Mouse (Mus musculus) intestine, embryonic 15.5 days (tissue): Measurements from ENCODE around the gene Dld. TPM values are rescaled to one million over a fixed set of nuclear protein-coding genes. Genes with fewer than 3 reads are reported as not detected.

ENCODE experiments used
- ATAC-seq: fragments of 200-750 bp; cut with Nextera tagmentation; 2 replicates; pipeline ENCODE4 v1.8.0; 2017; ENCODE audit warnings: moderate TSS enrichment, moderate library complexity
- H3K27ac ChIP-seq: fragments of 300-500 bp; sonication (generic); 2 replicates; pipeline ENCODE4 v1.5.1; 2015; ENCODE audit warnings: mild to moderate bottlenecking, inconsistent platforms
- H3K27me3 ChIP-seq: fragments of 300-500 bp; sonication (generic); replicated peaks from 2 replicates; pipeline ENCODE4 v1.6.1; 2015; ENCODE audit warnings: inconsistent platforms
- H3K36me3 ChIP-seq: fragments of 300-500 bp; sonication (generic); 2 replicates; pipeline ENCODE4 v1.6.1; 2015; ENCODE audit warnings: inconsistent platforms
- H3K4me1 ChIP-seq: fragments of 300-500 bp; sonication (generic); replicated peaks from 2 replicates; pipeline ENCODE4 v1.6.1; 2015; ENCODE audit warnings: inconsistent platforms
- H3K4me2 ChIP-seq: fragments of 300-500 bp; sonication (generic); replicated peaks from 2 replicates; pipeline ENCODE4 v1.6.1; 2015; ENCODE audit warnings: mild to moderate bottlenecking, inconsistent platforms
- H3K4me3 ChIP-seq: fragments of 300-500 bp; sonication (generic); replicated peaks from 2 replicates; pipeline ENCODE4 v1.5.1; 2015; ENCODE audit warnings: inconsistent platforms
- H3K9ac ChIP-seq: fragments of 300-500 bp; sonication (generic); 2 replicates; pipeline ENCODE4 v1.6.1; 2015; ENCODE audit warnings: inconsistent platforms
- H3K9me3 ChIP-seq: fragments of 300-500 bp; sonication (generic); 2 replicates; pipeline ENCODE4 v1.6.1; 2016; ENCODE audit warnings: inconsistent platforms
- WGBS: fragments of 180-500 bp; shearing (Covaris S2); methylation state at CpG from one replicate; pipeline ENCODE4 v1.1.7; 2015; 5-methylcytosine and 5-hydroxymethylcytosine counted together
- polyA plus RNA-seq: library from polyadenylated mRNA; unstranded; fragments of >200 nt; fragmentation: Nextera tagmentation; extraction: Ambion mirVana; gene quantifications from 2 replicates; pipeline ENCODE4 v1.2.1, GENCODE M21; 2015

Dld gene
- polyA plus RNA-seq, 1 experiment from 2014 or later: 171 TPM

DNA sequence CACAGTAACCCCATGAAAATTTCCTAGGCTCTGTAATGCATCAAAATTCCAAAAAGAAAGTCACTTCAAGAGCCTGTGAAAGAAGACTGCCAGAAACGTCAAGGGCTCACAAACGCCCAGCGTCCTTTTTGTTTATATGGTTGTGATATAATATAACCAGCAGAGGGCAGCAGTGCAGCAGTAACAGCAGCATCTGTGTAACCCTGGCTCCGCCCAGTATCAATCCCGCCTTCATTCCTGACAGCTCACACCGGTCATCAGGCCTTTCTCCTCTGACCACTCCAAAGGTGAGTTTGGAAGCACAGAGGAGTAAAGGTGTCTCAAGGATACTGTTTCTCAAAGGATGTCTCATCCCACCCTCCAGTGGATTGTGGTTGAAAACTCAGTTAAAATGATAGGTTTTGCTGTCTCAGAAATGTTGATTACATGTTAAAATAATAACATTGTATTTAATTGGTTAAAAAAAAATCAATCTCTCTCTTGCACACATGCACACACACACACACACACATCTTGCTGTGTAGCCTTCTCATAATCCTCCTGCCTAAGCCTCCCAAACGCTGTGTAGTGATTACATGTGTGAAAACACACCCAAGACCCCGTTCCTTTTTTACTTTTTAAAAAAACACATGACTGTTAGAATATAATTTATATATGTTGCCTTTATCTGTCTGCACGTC is 23.5 kb upstream of the Dld start:
- H3K9ac ChIP-seq: no peak overlapping the region
- no peak overlapping the region for H3K4me3 ChIP-seq
- H3K27me3 ChIP-seq: no peaks in the 10 kb centered on the region
- WGBS: 39% methylated on average over 9 of the region's 9 CpGs
- peak; percentile 75 for ATAC-seq
- no peaks in the 10 kb centered on the region for H3K9me3 ChIP-seq
- H3K27ac ChIP-seq: no peak overlapping the region
- 0 out of 2 replicates have a peak overlapping the region, but pooled peaks have one; percentile 22 for H3K4me2 ChIP-seq
- H3K4me1 ChIP-seq: no peaks in the 10 kb centered on the region
- no peaks in the 10 kb centered on the region for H3K36me3 ChIP-seq

DNA sequence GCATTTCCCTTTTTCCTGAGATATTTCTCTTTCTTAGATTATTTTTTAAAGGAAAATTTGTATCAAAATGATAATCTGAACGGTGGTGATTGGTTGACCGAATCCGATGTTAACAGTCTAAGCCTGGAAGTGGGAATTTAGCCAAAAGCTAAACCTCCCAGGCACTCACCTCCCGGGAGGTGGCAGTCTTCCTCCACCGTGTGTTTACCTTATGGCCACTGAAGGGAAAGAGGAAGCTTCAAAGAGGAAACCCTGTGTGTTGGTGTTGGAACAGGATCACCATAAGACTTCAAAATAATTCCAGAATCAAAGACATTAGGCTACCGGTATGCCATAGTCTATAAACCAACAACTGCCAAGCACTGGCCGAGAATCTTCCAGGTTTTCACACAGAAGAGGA is 18.4 kb upstream of the Dld start:
- Histone ChIP-seq H3K9me3 (no peaks in the 10 kb centered on the region), H3K4me1 (no peaks in the 10 kb centered on the region), H3K27me3 (no peaks in the 10 kb centered on the region), H3K4me2 (no peak overlapping the region), H3K36me3 (no peaks in the 10 kb centered on the region), H3K4me3 (no peak overlapping the region), H3K9ac (no peak overlapping the region), H3K27ac (no peak overlapping the region)
- 76% methylated on average over 7 of the region's 7 CpGs for WGBS
- no peak for ATAC-seq

DNA sequence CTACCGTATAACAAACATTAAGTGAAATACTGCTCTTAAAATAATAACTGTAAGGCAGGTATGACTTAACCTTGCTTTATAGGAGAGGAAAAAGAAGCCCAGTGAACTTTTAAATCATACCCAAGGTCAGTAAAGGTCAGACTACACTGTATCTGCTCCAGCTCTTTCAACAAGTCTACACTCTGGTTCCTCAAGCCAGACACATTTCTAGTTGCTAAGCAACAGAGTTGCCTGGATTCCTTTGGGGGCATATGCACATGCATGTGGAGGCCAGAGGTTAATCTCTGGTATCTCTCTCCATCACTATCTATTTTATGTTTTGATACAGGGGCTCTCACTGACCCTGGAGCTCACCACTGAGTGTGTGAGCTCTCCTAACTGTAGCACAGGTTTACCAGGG is 17.9 kb upstream of the Dld start:
- no peaks in the 10 kb centered on the region for H3K4me1 ChIP-seq
- no peaks in the 10 kb centered on the region for H3K27me3 ChIP-seq
- no peak for ATAC-seq
- no peak overlapping the region for H3K4me2 ChIP-seq
- 77% methylated on average over 1 of the region's 1 CpGs for WGBS
- no peaks in the 10 kb centered on the region for H3K9me3 ChIP-seq
- no peaks in the 10 kb centered on the region for H3K36me3 ChIP-seq
- no peak overlapping the region for H3K9ac ChIP-seq
- no peak overlapping the region for H3K4me3 ChIP-seq
- H3K27ac ChIP-seq: no peak overlapping the region

DNA sequence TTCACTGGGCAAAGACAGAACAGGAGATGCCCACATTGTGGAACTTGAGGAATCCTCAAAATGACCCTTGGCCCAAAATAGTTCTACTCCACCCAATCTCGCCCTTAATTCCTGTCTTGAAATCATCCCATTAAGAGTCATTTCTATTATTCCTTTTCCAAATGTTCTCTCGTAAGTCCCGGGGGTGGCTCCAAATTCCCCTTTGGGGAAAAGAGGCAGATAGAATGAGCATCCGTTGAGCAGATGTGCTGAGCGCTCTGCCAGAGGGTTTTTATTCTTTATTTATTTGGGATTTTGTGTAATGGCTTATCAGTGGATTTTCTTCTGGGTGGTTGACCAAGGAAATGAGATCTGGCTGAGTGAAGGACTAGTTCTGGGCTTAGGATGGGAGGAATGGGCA is 16.5 kb upstream of the Dld start:
- Histone ChIP-seq H3K27ac (no peak overlapping the region), H3K27me3 (no peaks in the 10 kb centered on the region), H3K4me3 (no peak overlapping the region), H3K9me3 (no peaks in the 10 kb centered on the region), H3K9ac (no peak overlapping the region), H3K36me3 (no peaks in the 10 kb centered on the region), H3K4me2 (no peak overlapping the region), H3K4me1 (no peaks in the 10 kb centered on the region)
- WGBS: 87% methylated on average over 5 of the region's 5 CpGs
- ATAC-seq: no peak

DNA sequence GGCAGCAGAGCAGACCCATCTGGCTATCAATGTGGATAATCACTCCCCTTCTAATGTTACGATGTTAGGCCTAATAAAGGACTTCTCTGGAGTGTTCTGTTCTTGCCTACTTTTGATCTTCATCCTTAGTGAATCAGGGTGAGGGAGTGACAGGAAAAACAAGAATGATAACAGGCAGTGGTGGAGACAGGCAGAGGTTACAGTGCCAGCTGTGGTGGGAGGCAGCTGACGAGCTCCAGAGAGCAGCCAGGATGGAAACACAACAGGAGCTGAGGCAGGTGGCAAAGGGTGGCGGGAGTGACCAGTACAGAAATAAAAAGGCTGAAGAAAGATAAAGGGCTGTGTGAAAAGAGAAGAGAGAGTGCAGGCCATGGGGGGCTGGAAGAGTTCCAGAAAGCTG is 15.2 kb upstream of the Dld start:
- WGBS: 55% methylated on average over 3 of the region's 3 CpGs
- no peaks in the 10 kb centered on the region for H3K4me1 ChIP-seq
- H3K4me3 ChIP-seq: no peak overlapping the region
- H3K9me3 ChIP-seq: no peaks in the 10 kb centered on the region
- ATAC-seq: no peak
- H3K9ac ChIP-seq: no peak overlapping the region
- no peak overlapping the region for H3K4me2 ChIP-seq
- no peaks in the 10 kb centered on the region for H3K36me3 ChIP-seq
- no peaks in the 10 kb centered on the region for H3K27me3 ChIP-seq
- no peak overlapping the region for H3K27ac ChIP-seq

DNA sequence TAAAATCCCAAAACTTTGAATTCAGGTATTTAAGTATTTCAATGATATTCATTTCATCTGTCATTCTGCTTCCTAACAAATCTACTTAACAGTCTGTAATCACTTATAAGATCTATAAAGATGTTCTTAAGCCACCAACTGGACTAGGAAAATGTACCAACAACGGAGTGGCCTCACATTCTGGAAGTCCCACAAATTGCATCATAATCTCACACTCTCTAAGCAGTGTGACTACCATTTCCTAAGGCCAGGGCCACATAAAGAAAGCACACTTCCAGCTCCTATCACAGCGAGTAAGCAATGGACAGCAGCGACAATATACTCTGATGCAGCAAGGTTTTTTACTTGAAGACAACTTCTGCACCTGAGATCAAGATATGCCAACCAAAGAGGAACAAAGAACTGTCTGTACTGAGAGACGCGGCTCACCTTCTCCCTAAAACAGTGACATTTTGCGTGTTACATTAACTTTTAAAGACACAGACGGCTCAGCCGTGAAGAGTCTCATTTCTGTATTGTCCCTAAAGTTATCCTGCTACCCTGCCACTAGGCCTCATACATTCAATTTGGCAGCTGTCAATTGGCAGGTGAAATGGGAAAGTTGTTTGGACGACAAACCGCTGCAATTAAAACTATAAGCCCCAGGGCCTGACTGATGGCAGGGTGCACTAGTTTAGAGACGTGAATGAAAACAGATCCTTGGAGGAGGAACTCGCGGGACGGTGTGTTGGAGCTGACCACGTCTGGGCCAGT is 886 bp downstream of the Dld start:
- Histone ChIP-seq H3K9ac (peak overlapping the region; percentile 93), H3K36me3 (peaks cover 11% of the 10 kb centered on the region; the same call in 1 of the 2 replicates), H3K4me2 (peak overlapping the region; percentile 73), H3K4me1 (peaks cover 3% of the 10 kb centered on the region; the same call in 1 of the 2 replicates), H3K4me3 (peak overlapping the region; percentile 94), H3K9me3 (no peaks in the 10 kb centered on the region), H3K27me3 (no peaks in the 10 kb centered on the region), H3K27ac (peak overlapping the region; percentile 80)
- no peak for ATAC-seq
- 23% methylated on average over 15 of the region's 15 CpGs for WGBS

DNA sequence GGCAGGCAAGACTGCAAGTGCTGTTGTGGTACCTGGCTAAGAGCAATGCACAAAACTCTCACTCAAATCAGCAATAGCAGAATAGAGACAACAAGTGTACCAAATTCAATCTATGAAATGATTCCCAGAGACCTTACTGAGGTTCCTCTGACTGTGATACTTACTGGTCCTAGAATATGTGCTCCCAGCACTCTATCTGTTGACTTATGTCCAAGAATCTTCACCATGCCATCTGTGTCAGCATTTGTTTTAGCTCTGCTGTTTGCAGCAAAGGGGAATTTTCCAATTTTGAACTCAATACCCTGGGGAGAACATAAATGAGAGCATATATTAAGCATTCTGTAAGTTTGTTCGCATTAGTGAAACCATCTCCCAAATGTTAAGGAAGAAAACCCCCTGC is 18.0 kb downstream of the Dld start:
- Histone ChIP-seq H3K9ac (no peak overlapping the region), H3K4me1 (no peaks in the 10 kb centered on the region), H3K27ac (no peak overlapping the region), H3K9me3 (no peaks in the 10 kb centered on the region), H3K36me3 (peaks cover 30% of the 10 kb centered on the region), H3K27me3 (no peaks in the 10 kb centered on the region), H3K4me2 (no peak overlapping the region), H3K4me3 (no peak overlapping the region)
- ATAC-seq: no peak
- WGBS: 90% methylated on average over 1 of the region's 1 CpGs

DNA sequence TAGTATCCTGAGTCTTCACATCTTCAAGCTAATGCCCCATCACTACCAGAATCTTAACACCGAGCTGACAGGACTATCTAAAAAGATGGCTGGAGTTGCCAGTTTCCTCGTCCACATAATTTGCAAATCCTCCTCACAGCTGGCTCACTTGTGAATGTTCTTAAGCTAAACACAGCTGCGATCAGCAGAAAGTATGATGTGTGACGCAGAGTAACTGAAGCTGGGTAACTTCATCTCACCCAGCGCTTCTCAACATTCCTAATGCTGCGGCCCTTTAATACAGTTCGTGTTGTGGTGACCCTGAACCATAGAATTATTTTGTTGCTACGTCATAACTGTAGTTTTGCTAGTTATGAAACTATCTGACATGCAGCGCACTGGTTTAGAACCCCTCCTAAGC is 24.1 kb downstream of the Dld start:
- ATAC-seq: no peak
- peaks cover 36% of the 10 kb centered on the region for H3K36me3 ChIP-seq

DNA sequence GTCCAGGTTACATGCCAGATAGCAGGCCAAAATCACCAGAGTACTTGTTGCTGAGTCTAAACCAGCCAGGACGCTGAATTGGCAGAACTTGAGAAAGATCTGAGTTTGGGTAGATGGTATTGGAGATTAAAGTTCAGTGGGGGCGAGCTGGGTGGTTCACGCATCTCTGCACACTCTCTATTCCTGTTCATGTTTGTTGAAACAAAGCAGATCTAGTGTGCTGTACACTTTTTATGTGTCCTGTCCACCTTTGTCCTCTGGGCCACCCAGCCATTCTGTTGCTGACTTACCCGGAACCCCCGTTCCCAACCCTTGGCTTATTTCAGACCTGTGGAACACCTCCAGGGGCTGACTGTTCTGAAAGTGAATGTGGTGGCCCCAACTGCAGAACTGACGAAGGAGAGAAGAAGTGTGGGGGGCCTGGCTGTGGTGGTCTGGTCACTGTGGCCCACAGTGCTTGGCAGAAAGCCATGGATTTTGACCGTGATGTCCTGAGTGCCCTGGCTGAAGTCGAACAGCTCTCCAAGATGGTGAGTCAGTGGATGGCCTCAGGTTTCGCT is 28.0 kb downstream of the Dld start:
- no peaks in the 10 kb centered on the region for H3K4me1 ChIP-seq
- H3K4me2 ChIP-seq: no peak overlapping the region
- H3K27ac ChIP-seq: no peak overlapping the region
- no peak overlapping the region for H3K9ac ChIP-seq
- H3K27me3 ChIP-seq: no peaks in the 10 kb centered on the region
- no peak overlapping the region for H3K4me3 ChIP-seq
- no peak for ATAC-seq
- H3K36me3 ChIP-seq: peaks cover 36% of the 10 kb centered on the region
- 88% methylated on average over 9 of the region's 9 CpGs for WGBS
- no peaks in the 10 kb centered on the region for H3K9me3 ChIP-seq

More for the DNA sequence above, 24.1 kb downstream of the Dld start:
- H3K4me2 ChIP-seq: no peak overlapping the region
- no peak overlapping the region for H3K4me3 ChIP-seq
- 81% methylated on average over 9 of the region's 9 CpGs for WGBS
- no peaks in the 10 kb centered on the region for H3K9me3 ChIP-seq
- H3K4me1 ChIP-seq: no peaks in the 10 kb centered on the region
- H3K27ac ChIP-seq: no peak overlapping the region
- H3K9ac ChIP-seq: no peak overlapping the region
- H3K27me3 ChIP-seq: no peaks in the 10 kb centered on the region

DNA sequence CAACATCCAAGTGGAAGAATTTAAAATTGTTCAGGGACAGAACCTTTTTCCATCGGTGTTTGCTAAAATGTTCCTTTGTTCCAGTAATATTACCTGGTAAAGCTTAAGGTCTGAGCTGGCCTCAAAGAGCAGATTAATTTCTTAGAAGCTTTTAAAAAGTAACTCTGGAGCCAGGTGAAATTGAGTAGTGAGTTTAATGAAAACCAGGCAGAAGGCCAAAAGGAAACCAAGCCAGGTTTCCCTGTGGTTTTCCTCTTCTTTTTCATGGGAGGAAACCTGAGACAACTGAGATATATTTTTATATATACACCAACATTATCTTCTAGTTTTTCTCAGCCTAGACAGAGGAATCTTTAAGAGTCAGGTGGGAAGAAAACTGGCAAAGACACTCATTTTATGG is 29.7 kb downstream of the Dld start:
- Histone ChIP-seq H3K27me3 (no peaks in the 10 kb centered on the region), H3K4me1 (no peaks in the 10 kb centered on the region), H3K9me3 (no peaks in the 10 kb centered on the region), H3K9ac (no peak overlapping the region), H3K4me2 (no peak overlapping the region), H3K4me3 (no peak overlapping the region), H3K27ac (no peak overlapping the region), H3K36me3 (peaks cover 30% of the 10 kb centered on the region)
- WGBS: 90% methylated on average over 1 of the region's 1 CpGs
- no peak for ATAC-seq

DNA sequence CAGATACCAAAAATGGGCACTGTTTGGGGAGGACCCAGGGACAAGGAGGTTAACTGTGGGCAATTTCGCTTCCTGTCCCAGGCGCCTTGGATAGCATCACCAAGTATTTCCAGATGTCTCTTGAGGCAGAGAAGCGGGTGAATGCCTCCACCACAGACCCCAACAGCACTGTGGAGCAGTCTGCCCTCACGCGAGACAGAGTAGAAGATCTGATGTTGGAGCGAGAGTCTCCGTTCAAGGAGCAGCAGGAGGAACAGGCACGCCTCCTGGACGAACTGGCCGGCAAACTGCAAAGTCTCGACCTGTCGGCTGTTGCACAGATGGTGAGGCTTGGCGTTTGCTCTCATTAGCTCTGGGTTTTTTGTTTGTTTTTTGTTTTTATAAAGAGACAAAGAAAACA is 30.4 kb downstream of the Dld start:
- H3K4me1 ChIP-seq: no peaks in the 10 kb centered on the region
- H3K9me3 ChIP-seq: no peaks in the 10 kb centered on the region
- H3K36me3 ChIP-seq: peaks cover 24% of the 10 kb centered on the region
- ATAC-seq: no peak
- H3K4me3 ChIP-seq: no peak overlapping the region
- no peak overlapping the region for H3K27ac ChIP-seq
- 75% methylated on average over 13 of the region's 13 CpGs for WGBS
- H3K4me2 ChIP-seq: no peak overlapping the region
- H3K27me3 ChIP-seq: no peaks in the 10 kb centered on the region
- H3K9ac ChIP-seq: no peak overlapping the region

DNA sequence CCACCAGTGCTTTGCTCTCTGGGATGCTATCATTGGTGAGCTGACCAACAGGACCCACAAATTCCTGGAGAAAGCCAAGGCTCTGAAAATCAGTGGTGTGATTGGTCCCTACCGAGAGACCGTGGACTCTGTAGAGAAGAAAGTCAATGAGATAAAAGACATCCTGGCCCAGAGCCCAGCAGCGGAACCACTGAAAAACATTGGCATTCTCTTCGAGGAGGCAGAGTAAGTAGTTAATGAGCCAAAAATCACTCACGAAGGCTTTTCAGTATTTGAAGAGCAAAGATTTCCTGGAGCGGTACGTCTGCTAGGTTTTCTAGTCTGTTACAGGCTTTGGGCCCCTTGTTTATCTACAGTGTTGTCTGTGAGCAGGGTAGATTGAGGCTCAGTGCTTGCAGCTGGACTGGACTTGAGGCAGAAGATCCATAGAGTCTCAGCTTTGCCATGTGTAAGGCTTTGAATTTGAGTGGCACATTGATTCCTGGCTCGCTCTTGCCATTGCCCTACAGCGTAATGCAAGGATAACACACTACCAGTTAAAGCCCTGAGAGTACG is 32.8 kb downstream of the Dld start:
- Histone ChIP-seq H3K4me2 (no peak overlapping the region), H3K4me1 (no peaks in the 10 kb centered on the region), H3K9ac (no peak overlapping the region), H3K4me3 (no peak overlapping the region), H3K9me3 (no peaks in the 10 kb centered on the region), H3K36me3 (peaks cover 31% of the 10 kb centered on the region), H3K27ac (no peak overlapping the region), H3K27me3 (no peaks in the 10 kb centered on the region)
- ATAC-seq: no peak
- WGBS: 87% methylated on average over 10 of the region's 10 CpGs
